Mouse (Mus musculus) limb, embryonic 11.5 days (tissue): ENCODE results near the gene Alk. TPM values are rescaled to one million over a fixed set of nuclear protein-coding genes. Genes with fewer than 3 reads are reported as not detected.

ENCODE experiments used
- ATAC-seq: fragments of 200-750 bp; cut with Nextera tagmentation; 2 replicates; pipeline ENCODE4 v1.8.0; 2017; ENCODE audit warnings: low read depth; ENCODE audit not compliant: insufficient number of reproducible peaks, low FRiP score, low TSS enrichment
- DNase-seq: peaks from one replicate; pipeline ENCODE4 v3.0.0-alpha.2; 2015; ENCODE audit warnings: low spot score
- H3K27ac ChIP-seq: fragments of 300-500 bp; sonication (generic); replicated peaks from 2 replicates; pipeline ENCODE4 v1.5.1; 2014; ENCODE audit warnings: low read depth, mild to moderate bottlenecking, low read length
- H3K27me3 ChIP-seq: fragments of 300-500 bp; sonication (generic); 2 replicates; pipeline ENCODE4 v1.6.1; 2014; ENCODE audit warnings: mild to moderate bottlenecking, low read length, mixed read lengths; ENCODE audit not compliant: control insufficient read depth, insufficient read depth
- H3K36me3 ChIP-seq: fragments of 300-500 bp; sonication (generic); 2 replicates; pipeline ENCODE4 v1.6.1; 2014; ENCODE audit warnings: mild to moderate bottlenecking, low read length, moderate library complexity, mixed read lengths; ENCODE audit not compliant: control insufficient read depth, insufficient read depth
- H3K4me1 ChIP-seq: fragments of 300-500 bp; sonication (generic); 2 replicates; pipeline ENCODE4 v1.6.1; 2014; ENCODE audit warnings: low read length, mixed read lengths; ENCODE audit not compliant: control insufficient read depth, insufficient read depth
- H3K4me2 ChIP-seq: fragments of 300-500 bp; sonication (generic); 2 replicates; pipeline ENCODE4 v1.6.1; 2014; ENCODE audit warnings: low read depth, mild to moderate bottlenecking, moderate library complexity; ENCODE audit not compliant: severe bottlenecking
- H3K4me3 ChIP-seq: fragments of 300-500 bp; sonication (generic); 2 replicates; pipeline ENCODE4 v1.5.1; 2014; ENCODE audit warnings: low read depth, low read length
- H3K9ac ChIP-seq: fragments of 300-500 bp; sonication (generic); 2 replicates; pipeline ENCODE4 v1.6.1; 2014; ENCODE audit warnings: mild to moderate bottlenecking, low read length
- H3K9me3 ChIP-seq: fragments of 300-500 bp; sonication (generic); 2 replicates; pipeline ENCODE4 v1.6.1; 2016; ENCODE audit warnings: low read length; ENCODE audit not compliant: control insufficient read depth
- WGBS: fragments of 180-500 bp; shearing (Covaris S2); extraction: QIAGEN DNeasy Blood & Tissue Kit; methylation state at CpG from one replicate; pipeline ENCODE4 v1.1.7; 2014; 5-methylcytosine and 5-hydroxymethylcytosine counted together
- polyA plus RNA-seq: library from polyadenylated mRNA; unstranded; fragments of >200 nt; fragmentation: Nextera tagmentation; extraction: Ambion mirVana; gene quantifications from 2 replicates; pipeline ENCODE4 v1.2.1, GENCODE M21; 2014

Alk gene
- polyA plus RNA-seq, 1 experiment from 2014 or later: 0.05 TPM

- WGBS: 82% methylated on average over 2 of the region's 2 CpGs
- Histone ChIP-seq H3K36me3 (no peaks in the 10 kb centered on the region), H3K4me1 (no peaks in the 10 kb centered on the region), H3K27ac (no peak overlapping the region), H3K4me3 (no peak overlapping the region), H3K4me2 (no peak overlapping the region), H3K9me3 (no peaks in the 10 kb centered on the region), H3K27me3 (no peaks in the 10 kb centered on the region), H3K9ac (no peak overlapping the region)
- DNase-seq: no peak
- no peak for ATAC-seq
Observed at GRCm38 (mm10) chr17:71867892-71868291, 736.5 kb downstream of the Alk start.

GRCm38 (mm10) chr17:71865437-71865836 lies 739.0 kb downstream of the Alk start:
- Histone ChIP-seq H3K27ac (no peak overlapping the region), H3K4me2 (no peak overlapping the region), H3K36me3 (no peaks in the 10 kb centered on the region), H3K9me3 (no peaks in the 10 kb centered on the region), H3K4me1 (no peaks in the 10 kb centered on the region), H3K27me3 (no peaks in the 10 kb centered on the region), H3K4me3 (no peak overlapping the region), H3K9ac (no peak overlapping the region)
- DNase-seq (no peak), ATAC-seq (no peak)
- 76% methylated on average over 5 of the region's 5 CpGs for WGBS

- ATAC-seq: no peak
- no peak for DNase-seq
- no peak overlapping the region for H3K27ac ChIP-seq
- H3K27me3 ChIP-seq: no peaks in the 10 kb centered on the region
- H3K4me1 ChIP-seq: no peaks in the 10 kb centered on the region
- no peaks in the 10 kb centered on the region for H3K9me3 ChIP-seq
- no peaks in the 10 kb centered on the region for H3K36me3 ChIP-seq
- 87% methylated on average over 8 of the region's 8 CpGs for WGBS
- no peak overlapping the region for H3K4me2 ChIP-seq
- no peak overlapping the region for H3K9ac ChIP-seq
- H3K4me3 ChIP-seq: no peak overlapping the region
Observed at GRCm38 (mm10) chr17:71864039-71864438, 740.4 kb downstream of the Alk start.

- ATAC-seq: no peak
- Histone ChIP-seq H3K9me3 (no peaks in the 10 kb centered on the region), H3K27me3 (no peaks in the 10 kb centered on the region), H3K27ac (no peak overlapping the region), H3K4me3 (no peak overlapping the region), H3K4me2 (no peak overlapping the region), H3K4me1 (no peaks in the 10 kb centered on the region), H3K36me3 (no peaks in the 10 kb centered on the region), H3K9ac (no peak overlapping the region)
- 86% methylated on average over 4 of the region's 4 CpGs for WGBS
- DNase-seq: no peak
Observed at GRCm38 (mm10) chr17:71862895-71863294, 741.5 kb downstream of the Alk start.

GRCm38 (mm10) chr17:71862184-71862583 lies 742.2 kb downstream of the Alk start:
- H3K4me1 ChIP-seq: no peaks in the 10 kb centered on the region
- ATAC-seq (no peak), DNase-seq (no peak)
- no peaks in the 10 kb centered on the region for H3K27me3 ChIP-seq
- H3K27ac ChIP-seq: no peak overlapping the region
- H3K9ac ChIP-seq: no peak overlapping the region
- H3K4me3 ChIP-seq: no peak overlapping the region
- H3K36me3 ChIP-seq: no peaks in the 10 kb centered on the region
- 90% methylated on average over 3 of the region's 3 CpGs for WGBS
- H3K4me2 ChIP-seq: no peak overlapping the region
- H3K9me3 ChIP-seq: no peaks in the 10 kb centered on the region

GRCm38 (mm10) chr17:71831960-71832359 lies 772.5 kb downstream of the Alk start:
- Histone ChIP-seq H3K36me3 (no peaks in the 10 kb centered on the region), H3K4me3 (no peak overlapping the region), H3K9me3 (no peaks in the 10 kb centered on the region), H3K9ac (no peak overlapping the region), H3K27ac (no peak overlapping the region), H3K4me2 (no peak overlapping the region), H3K4me1 (0 out of 2 replicates have a peak, but pooled peaks cover 3% of the 10 kb centered on the region), H3K27me3 (no peaks in the 10 kb centered on the region)
- ATAC-seq (no peak), DNase-seq (no peak)
- WGBS: 86% methylated on average over 3 of the region's 3 CpGs

- no peaks in the 10 kb centered on the region for H3K27me3 ChIP-seq
- 36% methylated on average over 12 of the region's 12 CpGs for WGBS
- ATAC-seq (no peak), DNase-seq (no peak)
- H3K9me3 ChIP-seq: no peaks in the 10 kb centered on the region
- H3K9ac ChIP-seq: no peak overlapping the region
- H3K4me1 ChIP-seq: peaks cover 7% of the 10 kb centered on the region; the same call in 1 of the 2 replicates
- H3K4me2 ChIP-seq: no peak overlapping the region
- H3K4me3 ChIP-seq: no peak overlapping the region
- no peaks in the 10 kb centered on the region; the same call in 1 of the 2 replicates for H3K36me3 ChIP-seq
- H3K27ac ChIP-seq: no peak overlapping the region
Observed at GRCm38 (mm10) chr17:71828647-71829414, 775.6 kb downstream of the Alk start.

- H3K4me1 ChIP-seq: peaks cover 7% of the 10 kb centered on the region; the same call in 1 of the 2 replicates
- no peak for ATAC-seq
- H3K27ac ChIP-seq: no peak overlapping the region
- H3K4me3 ChIP-seq: no peak overlapping the region
- H3K36me3 ChIP-seq: no peaks in the 10 kb centered on the region; the same call in 1 of the 2 replicates
- no peak overlapping the region for H3K4me2 ChIP-seq
- DNase-seq: no peak
- H3K9ac ChIP-seq: no peak overlapping the region
- 79% methylated on average over 8 of the region's 8 CpGs for WGBS
- H3K9me3 ChIP-seq: no peaks in the 10 kb centered on the region
- H3K27me3 ChIP-seq: no peaks in the 10 kb centered on the region
Observed at GRCm38 (mm10) chr17:71827627-71828026, 776.8 kb downstream of the Alk start.
